Mouse (Mus musculus) testis, adult 2 months (tissue): ENCODE measurements around the gene Sec1. TPM values are rescaled to one million over a fixed set of nuclear protein-coding genes. Genes with fewer than 3 reads are reported as not detected.

Experiments used
- H3K27ac ChIP-seq: fragments of 200-500 bp; 2 replicates; pipeline ENCODE4 v1.5.1; 2012; ENCODE audit warnings: low read depth, low read length; ENCODE audit not compliant: control insufficient read depth, insufficient read depth
- H3K27me3 ChIP-seq: fragments of 200-500 bp; 2 replicates; pipeline ENCODE4 v1.6.1; 2012; ENCODE audit warnings: mild to moderate bottlenecking, low read length, moderate library complexity; ENCODE audit not compliant: control insufficient read depth, insufficient read depth
- H3K36me3 ChIP-seq: fragments of 200-500 bp; 2 replicates; pipeline ENCODE4 v1.6.1; 2012; ENCODE audit warnings: mild to moderate bottlenecking, low read length; ENCODE audit not compliant: control insufficient read depth, insufficient read depth
- H3K4me1 ChIP-seq: fragments of 200-500 bp; 2 replicates; pipeline ENCODE4 v1.6.1; 2012; ENCODE audit warnings: low read length; ENCODE audit not compliant: control insufficient read depth, insufficient read depth
- H3K4me3 ChIP-seq: fragments of 200-500 bp; 2 replicates; pipeline ENCODE4 v1.5.1; 2012; ENCODE audit warnings: low read depth, mild to moderate bottlenecking, low read length, moderate library complexity, mixed read lengths; ENCODE audit not compliant: control insufficient read depth
- CTCF ChIP-seq: fragments of 200-500 bp; IDR thresholded peaks from 2 replicates; pipeline ENCODE4 v1.5.1; 2012; ENCODE audit warnings: low read depth, mild to moderate bottlenecking, inconsistent platforms, low read length, moderate library complexity; ENCODE audit not compliant: control insufficient read depth, insufficient read depth, insufficient replicate concordance
- POLR2A ChIP-seq: fragments of 200-500 bp; IDR thresholded peaks from 2 replicates; pipeline ENCODE4 v1.6.1; 2012; ENCODE audit warnings: low read depth, mild to moderate bottlenecking, inconsistent platforms, low read length, moderate library complexity; ENCODE audit not compliant: control insufficient read depth
- polyA plus RNA-seq: library from polyadenylated mRNA; depleted of rRNA; stranded (reverse); fragments of >200 nt; gene quantifications from 2 replicates; pipeline ENCODE4 v1.2.3, GENCODE M21; 2012

Sec1 gene
- polyA plus RNA-seq, 1 experiment: 61.0 TPM

DNA sequence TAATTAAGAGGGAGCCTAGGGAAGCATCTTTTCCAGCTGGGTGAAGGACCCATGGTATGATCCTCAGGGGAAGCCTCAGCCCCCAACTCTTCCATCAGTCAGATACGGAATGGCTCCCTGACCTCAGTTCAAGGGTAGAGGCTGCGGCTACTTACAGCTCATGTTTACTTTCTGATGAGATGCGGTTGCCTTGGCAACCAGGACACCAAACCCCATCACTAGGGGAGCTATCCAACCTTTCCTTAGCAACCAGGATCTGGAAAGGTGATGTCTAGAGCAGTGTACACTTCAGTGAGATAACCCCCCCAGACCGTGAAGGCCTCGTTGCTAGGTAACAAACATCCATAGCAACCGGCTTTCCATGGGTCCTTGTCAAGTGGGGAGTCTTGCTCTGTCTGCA is 14.8 kb upstream of the Sec1 start:
- H3K27ac ChIP-seq: no peak overlapping the region; the same call in 1 of the 2 replicates
- peaks cover 4% of the 10 kb centered on the region for H3K36me3 ChIP-seq
- peak overlapping the region; percentile 28; the same call in 1 of the 2 replicates for H3K4me3 ChIP-seq
- peaks cover 57% of the 10 kb centered on the region for H3K4me1 ChIP-seq
- TF ChIP-seq CTCF (no peak), POLR2A (no peak)
- no peaks in the 10 kb centered on the region for H3K27me3 ChIP-seq

DNA sequence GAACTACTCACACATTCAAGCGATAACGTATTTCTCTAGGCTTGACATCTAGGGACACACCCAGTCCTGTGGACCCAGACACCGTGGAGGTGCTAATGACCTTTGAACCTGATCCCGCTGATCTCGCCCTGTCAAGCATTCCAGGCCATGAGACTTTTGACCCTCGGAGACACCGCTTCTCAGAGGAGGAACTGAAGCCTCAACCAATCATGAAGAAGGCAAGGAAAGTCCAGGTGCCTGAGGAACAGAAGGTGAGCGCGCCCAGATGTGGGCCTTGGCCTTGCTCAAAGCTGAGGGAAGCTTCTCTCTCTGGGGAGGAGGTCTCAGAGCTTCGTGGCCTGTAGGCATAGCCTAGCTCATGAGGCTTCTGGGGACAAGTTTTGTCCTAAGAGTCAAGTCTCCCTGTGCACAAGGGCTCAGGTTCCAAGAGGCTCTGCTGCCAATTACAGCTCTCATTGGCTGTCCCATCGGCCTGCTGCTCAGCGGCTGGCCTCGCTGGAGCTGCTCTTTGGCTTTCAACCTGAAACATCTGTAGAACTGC is 14.1 kb upstream of the Sec1 start:
- H3K27me3 ChIP-seq: no peaks in the 10 kb centered on the region
- H3K27ac ChIP-seq: peak overlapping the region; percentile 85
- H3K4me3 ChIP-seq: peak overlapping the region; percentile 58
- H3K36me3 ChIP-seq: peaks cover 2% of the 10 kb centered on the region
- TF ChIP-seq POLR2A (no peak), CTCF (no peak)
- H3K4me1 ChIP-seq: peaks cover 62% of the 10 kb centered on the region

DNA sequence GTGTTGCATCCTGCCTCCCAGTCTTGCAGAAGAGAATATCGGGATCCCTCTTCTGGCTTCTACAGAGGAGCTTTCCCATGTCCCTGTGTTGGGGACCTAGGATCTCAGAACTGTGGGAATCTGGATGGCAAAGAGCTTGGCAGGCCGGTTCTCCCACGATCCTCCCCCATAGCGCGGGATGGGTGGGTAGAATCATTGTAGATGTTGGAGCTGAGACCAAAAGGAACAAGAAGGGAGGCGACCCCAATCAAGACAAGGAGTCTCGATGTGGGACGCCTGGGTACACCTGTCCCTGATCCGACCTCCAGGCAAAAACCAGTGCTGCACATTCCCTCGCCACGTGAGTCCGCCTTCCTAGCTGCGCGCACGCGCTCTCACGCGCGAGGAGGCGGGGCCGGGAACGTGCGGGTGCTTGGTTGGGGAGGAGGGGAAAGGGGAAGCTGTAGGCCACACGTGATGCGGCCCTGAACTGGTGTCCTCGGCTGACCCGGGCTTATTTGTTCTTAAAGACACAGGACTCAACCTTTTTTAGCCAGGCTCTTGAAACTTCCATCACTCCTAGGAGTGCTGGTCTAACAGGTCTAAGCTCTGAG is 13.3 kb upstream of the Sec1 start:
- no peak for TF ChIP-seq CTCF
- peak; percentile 63 for TF ChIP-seq POLR2A
- H3K4me1 ChIP-seq: peaks cover 62% of the 10 kb centered on the region
- H3K27ac ChIP-seq: peak overlapping the region; percentile 86
- H3K27me3 ChIP-seq: no peaks in the 10 kb centered on the region
- peak overlapping the region; percentile 58 for H3K4me3 ChIP-seq
- H3K36me3 ChIP-seq: no peaks in the 10 kb centered on the region; the same call in 1 of the 2 replicates

DNA sequence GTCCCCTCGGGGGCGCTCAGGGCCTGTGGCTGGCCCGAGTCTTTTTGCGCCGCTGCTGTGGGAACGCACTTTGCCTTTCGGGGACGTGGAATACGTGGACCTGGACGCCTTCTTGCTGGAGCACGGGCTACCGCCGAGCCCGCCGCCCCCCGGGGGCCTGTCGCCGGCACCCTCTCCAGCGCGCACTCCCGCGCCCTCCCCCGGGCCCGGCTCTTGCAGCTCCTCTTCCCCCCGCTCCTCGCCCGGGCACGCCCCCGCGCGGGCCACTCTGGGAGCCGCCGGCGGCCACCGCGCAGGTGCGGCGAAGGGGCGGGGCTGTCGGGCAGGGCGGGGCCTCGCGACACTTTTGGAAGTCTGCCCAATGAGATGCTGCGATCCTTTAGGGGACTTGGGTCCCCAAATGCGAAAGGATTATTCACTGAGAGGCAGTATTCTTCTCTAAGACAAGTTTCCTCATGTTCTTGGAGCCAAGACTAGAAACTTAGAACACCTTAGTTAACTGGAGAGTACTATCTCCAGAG is 12.6 kb upstream of the Sec1 start:
- Histone ChIP-seq H3K4me3 (peak overlapping the region; percentile 87), H3K4me1 (peaks cover 60% of the 10 kb centered on the region), H3K27me3 (no peaks in the 10 kb centered on the region), H3K36me3 (no peaks in the 10 kb centered on the region; the same call in 1 of the 2 replicates), H3K27ac (peak overlapping the region; percentile 95)
- peak; percentile 30 for TF ChIP-seq POLR2A
- no peak for TF ChIP-seq CTCF

DNA sequence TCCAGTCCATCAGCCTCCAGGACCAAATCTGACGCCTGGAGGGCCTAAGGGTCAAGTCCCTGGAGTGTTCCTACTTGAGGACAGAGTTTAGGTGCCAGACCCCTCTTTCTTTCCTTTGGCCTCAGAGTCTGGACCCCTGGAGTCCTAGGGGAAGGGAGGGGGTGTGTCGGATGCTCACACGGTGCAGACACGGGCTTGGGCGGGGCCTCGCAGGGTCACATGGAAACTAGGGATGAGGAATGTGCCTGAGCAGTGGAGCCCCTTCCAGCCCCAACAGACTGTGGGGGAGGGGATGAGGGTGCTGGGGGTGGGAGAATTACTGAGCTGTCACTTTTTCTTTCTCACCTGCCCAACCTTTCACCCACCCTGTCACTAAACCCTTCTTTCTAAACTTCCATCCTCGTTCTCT is 11.7 kb upstream of the Sec1 start:
- H3K36me3 ChIP-seq: no peaks in the 10 kb centered on the region
- peak overlapping the region; percentile 87 for H3K4me3 ChIP-seq
- H3K4me1 ChIP-seq: peaks cover 57% of the 10 kb centered on the region
- no peak for TF ChIP-seq CTCF
- peak; percentile 40; the same call in 1 of the 2 replicates for TF ChIP-seq POLR2A
- peak overlapping the region; percentile 98 for H3K27ac ChIP-seq
- no peaks in the 10 kb centered on the region for H3K27me3 ChIP-seq

DNA sequence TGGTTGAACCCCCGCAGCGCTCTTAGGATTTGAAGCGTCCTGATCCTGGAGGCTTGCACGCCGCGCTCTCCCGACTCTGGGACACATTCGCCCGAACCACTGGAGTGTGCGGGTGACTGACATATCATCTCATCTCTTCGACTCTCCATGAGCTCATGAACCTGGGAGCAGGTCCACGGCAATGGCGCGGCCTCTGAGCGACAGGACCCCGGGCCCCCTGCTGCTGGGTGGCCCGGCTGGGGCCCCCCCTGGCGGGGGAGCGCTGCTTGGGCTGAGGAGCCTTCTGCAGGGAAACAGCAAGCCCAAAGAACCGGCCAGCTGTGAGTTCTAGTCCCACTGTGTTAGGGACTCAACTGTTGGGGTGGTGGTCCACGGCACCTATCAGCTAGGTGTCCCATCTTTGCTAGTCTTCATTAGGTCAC is 11.3 kb upstream of the Sec1 start:
- H3K27ac ChIP-seq: peak overlapping the region; percentile 98
- H3K4me1 ChIP-seq: peaks cover 58% of the 10 kb centered on the region
- H3K36me3 ChIP-seq: no peaks in the 10 kb centered on the region
- H3K4me3 ChIP-seq: peak overlapping the region; percentile 87
- TF ChIP-seq POLR2A (no peak), CTCF (no peak)
- no peaks in the 10 kb centered on the region; the same call in 1 of the 2 replicates for H3K27me3 ChIP-seq

DNA sequence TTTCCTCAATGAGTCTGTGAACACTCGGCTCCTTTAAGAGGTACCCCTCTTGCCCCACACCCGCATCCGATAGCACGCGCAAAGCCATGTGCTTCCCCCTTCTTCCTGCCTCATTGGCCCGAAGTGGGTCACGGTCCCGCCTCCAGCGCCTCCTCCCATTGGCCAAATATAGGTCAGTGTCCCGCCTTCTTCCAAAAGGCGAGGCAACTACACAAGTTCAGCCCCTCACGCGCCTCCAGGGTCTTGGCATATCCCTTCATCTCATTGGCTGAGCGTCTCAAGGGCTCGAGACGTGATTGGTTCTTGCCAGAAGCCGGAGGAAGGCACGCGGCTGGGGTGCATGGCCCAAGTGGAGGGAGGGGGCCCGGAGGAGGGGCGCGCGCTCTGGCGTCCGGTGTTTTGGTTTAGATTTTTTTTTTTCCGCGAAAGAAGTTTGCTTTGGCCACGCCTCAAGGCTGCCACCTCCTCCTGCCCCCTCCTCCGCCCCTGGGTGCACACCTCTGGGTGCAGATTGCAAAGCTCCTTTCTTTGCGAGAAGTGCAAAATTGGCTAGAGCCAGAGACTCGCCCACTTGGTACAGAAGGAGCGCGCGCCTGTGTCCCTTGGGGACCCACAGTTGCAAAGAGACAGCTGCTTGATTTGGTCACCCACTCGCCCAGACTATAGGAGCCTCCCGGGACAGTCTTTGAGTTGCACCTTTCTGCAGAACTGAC is 10.7 kb upstream of the Sec1 start, which contains the start of gene Dbp:
Gene Dbp (plus strand): TSS at position 359 of the 713 bp plus-strand sequence.
- H3K4me3 ChIP-seq: peak within 1 kb of the TSS; percentile 87
- peaks cover 64% of the 10 kb centered on the region for H3K4me1 ChIP-seq
- TF ChIP-seq CTCF (no peak), POLR2A (peak; percentile 43; the same call in 1 of the 2 replicates)
- H3K27me3 ChIP-seq: no peaks in the 10 kb centered on the region; the same call in 1 of the 2 replicates
- no peaks in the 10 kb centered on the region for H3K36me3 ChIP-seq
- peak within 1 kb of the TSS; percentile 98 for H3K27ac ChIP-seq
